Mouse (Mus musculus): ENCODE measurements at regions not wholly inside any gene's neighbourhood (a gene's known extent, or its start where the extent isn't known, plus 50 kb on each side); places are given as distances from the start of the nearest gene placed in this dataset.

DNA sequence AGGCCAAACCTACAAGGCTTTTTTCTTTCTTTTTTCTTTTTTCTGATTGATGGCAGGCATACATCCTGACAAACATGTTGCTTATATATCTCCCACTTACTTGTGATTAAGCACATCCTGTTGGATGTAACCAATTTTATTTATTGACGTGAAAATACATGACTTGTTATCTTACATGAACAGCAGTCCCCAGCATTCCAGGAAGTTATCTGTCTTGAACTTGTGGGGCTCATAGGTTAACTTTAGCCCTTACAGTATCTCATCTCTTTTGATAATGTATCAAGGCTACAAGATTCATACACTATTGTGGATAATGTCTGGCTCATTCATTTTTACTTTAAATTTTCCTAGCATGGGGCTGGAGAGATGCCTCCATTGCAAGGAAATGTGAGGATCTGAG lies 852.0 kb upstream of the Agtr1b start:
- no peak for ATAC-seq (ENCODE audit: insufficient number of reproducible peaks, insufficient read depth, low FRiP score, low TSS enrichment)
- H3K9me3 ChIP-seq: no peaks in the 10 kb centered on the region
- H3K27me3 ChIP-seq: no peaks in the 10 kb centered on the region
- 71% methylated on average over 1 of the region's 1 CpGs for WGBS
- H3K9ac ChIP-seq: no peak overlapping the region
- H3K27ac ChIP-seq: no peak overlapping the region
- H3K4me2 ChIP-seq (replicated peaks): no peak overlapping the region
- H3K36me3 ChIP-seq: no peaks in the 10 kb centered on the region
- no peaks in the 10 kb centered on the region for H3K4me1 ChIP-seq
- no peak overlapping the region for H3K4me3 ChIP-seq

GRCm38 (mm10) chr3:21241184-21241583 lies 835.3 kb upstream of the Tbl1xr1 start:
- Histone ChIP-seq H3K9me3 (no peaks in the 10 kb centered on the region), H3K4me2 (replicated peaks) (no peak overlapping the region), H3K27me3 (no peaks in the 10 kb centered on the region), H3K4me3 (no peak overlapping the region), H3K9ac (no peak overlapping the region), H3K4me1 (no peaks in the 10 kb centered on the region), H3K36me3 (no peaks in the 10 kb centered on the region), H3K27ac (no peak overlapping the region)
- WGBS: 88% methylated on average over 2 of the region's 2 CpGs
- no peak for ATAC-seq (ENCODE audit: insufficient number of reproducible peaks, insufficient read depth, low FRiP score, low TSS enrichment)

DNA sequence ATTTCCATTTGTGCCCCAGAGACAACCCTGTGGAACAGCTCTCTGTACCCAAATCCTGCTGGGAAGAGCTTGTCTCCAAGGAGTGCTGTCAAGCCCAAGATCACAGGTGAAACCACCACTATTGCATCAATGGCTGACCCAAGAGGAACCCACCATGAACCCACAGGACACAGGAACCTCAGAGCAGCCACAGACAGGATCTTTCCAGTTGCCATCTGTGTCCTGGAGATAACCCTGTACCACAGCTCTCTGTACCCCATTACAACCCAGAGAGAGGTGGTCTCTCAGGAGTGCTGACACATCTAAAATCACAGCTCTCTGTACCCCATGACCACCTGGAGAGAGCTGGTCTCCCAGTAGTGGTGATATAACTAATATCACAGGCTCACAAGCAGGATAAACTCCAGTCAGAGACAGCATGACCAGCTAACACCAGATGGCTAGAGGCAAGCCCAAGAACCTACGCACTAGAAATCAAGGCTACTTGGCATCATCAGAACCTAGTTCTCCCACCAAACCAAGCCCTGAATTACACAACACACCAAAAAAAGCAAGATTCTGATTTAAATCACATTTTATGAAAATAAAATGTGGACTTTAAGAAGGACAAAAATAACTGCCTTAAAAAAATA lies 820.2 kb upstream of the Tbl1xr1 start:
- WGBS: 97% methylated on average over 1 of the region's 1 CpGs
- no peak for ATAC-seq (ENCODE audit: insufficient number of reproducible peaks, insufficient read depth, low FRiP score, low TSS enrichment)
- Histone ChIP-seq H3K4me2 (replicated peaks) (no peak overlapping the region), H3K36me3 (no peaks in the 10 kb centered on the region), H3K27ac (no peak overlapping the region), H3K9ac (no peak overlapping the region), H3K4me3 (no peak overlapping the region), H3K9me3 (no peaks in the 10 kb centered on the region), H3K27me3 (no peaks in the 10 kb centered on the region), H3K4me1 (no peaks in the 10 kb centered on the region)

DNA sequence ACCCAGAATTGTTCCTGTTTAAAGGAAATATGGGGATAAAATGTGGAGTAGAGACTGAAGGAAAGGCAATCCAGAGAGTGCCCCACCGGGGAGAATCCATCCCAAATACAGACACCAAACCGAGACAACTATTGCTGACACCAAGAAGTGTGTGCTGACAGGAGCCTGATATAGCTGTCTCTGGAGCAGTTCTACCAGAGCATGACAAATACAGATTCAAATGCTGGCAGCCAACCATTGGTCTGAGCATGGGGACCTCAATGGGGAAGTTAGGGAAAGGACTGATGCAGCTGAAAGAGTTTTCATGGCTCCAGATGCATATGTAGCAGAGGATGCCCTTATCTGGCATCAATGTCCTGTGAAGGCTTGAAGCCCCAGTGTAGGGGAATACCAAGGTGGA lies 813.1 kb upstream of the Tbl1xr1 start:
- no peak overlapping the region for H3K9ac ChIP-seq
- H3K27ac ChIP-seq: no peak overlapping the region
- no peaks in the 10 kb centered on the region for H3K4me1 ChIP-seq
- H3K4me2 ChIP-seq (replicated peaks): no peak overlapping the region
- no peak for ATAC-seq (ENCODE audit: insufficient number of reproducible peaks, insufficient read depth, low FRiP score, low TSS enrichment)
- H3K4me3 ChIP-seq: no peak overlapping the region
- no peaks in the 10 kb centered on the region for H3K9me3 ChIP-seq
- no peaks in the 10 kb centered on the region for H3K27me3 ChIP-seq
- H3K36me3 ChIP-seq: no peaks in the 10 kb centered on the region
- 91% methylated on average over 2 of the region's 2 CpGs for WGBS

- no peak for ATAC-seq (ENCODE audit: insufficient number of reproducible peaks, insufficient read depth, low FRiP score, low TSS enrichment)
- Histone ChIP-seq H3K9ac (no peak overlapping the region), H3K4me2 (replicated peaks) (no peak overlapping the region), H3K9me3 (no peaks in the 10 kb centered on the region), H3K27ac (no peak overlapping the region), H3K4me1 (no peaks in the 10 kb centered on the region), H3K27me3 (no peaks in the 10 kb centered on the region), H3K36me3 (no peaks in the 10 kb centered on the region), H3K4me3 (no peak overlapping the region)
- 62% methylated on average over 2 of the region's 2 CpGs for WGBS
Measured at GRCm38 (mm10) chr3:21265491-21265890, 811.0 kb upstream of the Tbl1xr1 start.

GRCm38 (mm10) chr3:21268429-21269129 lies 807.9 kb upstream of the Tbl1xr1 start:
- WGBS: 69% methylated on average over 7 of the region's 7 CpGs
- ATAC-seq (ENCODE audit: insufficient number of reproducible peaks, insufficient read depth, low FRiP score, low TSS enrichment): no peak
- no peaks in the 10 kb centered on the region for H3K4me1 ChIP-seq

GRCm38 (mm10) chr3:21269130-21269440 lies 807.4 kb upstream of the Tbl1xr1 start:
- Histone ChIP-seq H3K4me1 (no peaks in the 10 kb centered on the region), H3K27me3 (no peaks in the 10 kb centered on the region), H3K27ac (no peak overlapping the region), H3K4me2 (replicated peaks) (no peak overlapping the region), H3K4me3 (no peak overlapping the region), H3K9me3 (no peaks in the 10 kb centered on the region), H3K36me3 (no peaks in the 10 kb centered on the region), H3K9ac (no peak overlapping the region)
- no peak for ATAC-seq (ENCODE audit: insufficient number of reproducible peaks, insufficient read depth, low FRiP score, low TSS enrichment)
- WGBS: 76% methylated on average over 2 of the region's 2 CpGs

More at GRCm38 (mm10) chr3:21268429-21269129, 807.9 kb upstream of the Tbl1xr1 start:
- Histone ChIP-seq H3K9me3 (no peaks in the 10 kb centered on the region), H3K27me3 (no peaks in the 10 kb centered on the region), H3K9ac (no peak overlapping the region), H3K4me2 (replicated peaks) (no peak overlapping the region), H3K4me3 (no peak overlapping the region), H3K27ac (no peak overlapping the region), H3K36me3 (no peaks in the 10 kb centered on the region)

GRCm38 (mm10) chr3:21270788-21271187 lies 805.7 kb upstream of the Tbl1xr1 start:
- no peaks in the 10 kb centered on the region for H3K36me3 ChIP-seq
- WGBS: 69% methylated on average over 3 of the region's 3 CpGs

GRCm38 (mm10) chr3:21272219-21272618 lies 804.2 kb upstream of the Tbl1xr1 start:
- Histone ChIP-seq H3K4me3 (no peak overlapping the region), H3K9ac (no peak overlapping the region), H3K9me3 (no peaks in the 10 kb centered on the region), H3K4me2 (replicated peaks) (no peak overlapping the region), H3K36me3 (no peaks in the 10 kb centered on the region), H3K4me1 (no peaks in the 10 kb centered on the region), H3K27ac (no peak overlapping the region), H3K27me3 (no peaks in the 10 kb centered on the region)
- 89% methylated on average over 4 of the region's 4 CpGs for WGBS
- ATAC-seq (ENCODE audit: insufficient number of reproducible peaks, insufficient read depth, low FRiP score, low TSS enrichment): no peak

More at GRCm38 (mm10) chr3:21270788-21271187, 805.7 kb upstream of the Tbl1xr1 start:
- no peaks in the 10 kb centered on the region for H3K9me3 ChIP-seq
- no peaks in the 10 kb centered on the region for H3K4me1 ChIP-seq
- no peak overlapping the region for H3K4me2 ChIP-seq (replicated peaks)
- no peaks in the 10 kb centered on the region for H3K27me3 ChIP-seq
- no peak overlapping the region for H3K9ac ChIP-seq
- ATAC-seq (ENCODE audit: insufficient number of reproducible peaks, insufficient read depth, low FRiP score, low TSS enrichment): no peak
- no peak overlapping the region for H3K4me3 ChIP-seq
- no peak overlapping the region for H3K27ac ChIP-seq

DNA sequence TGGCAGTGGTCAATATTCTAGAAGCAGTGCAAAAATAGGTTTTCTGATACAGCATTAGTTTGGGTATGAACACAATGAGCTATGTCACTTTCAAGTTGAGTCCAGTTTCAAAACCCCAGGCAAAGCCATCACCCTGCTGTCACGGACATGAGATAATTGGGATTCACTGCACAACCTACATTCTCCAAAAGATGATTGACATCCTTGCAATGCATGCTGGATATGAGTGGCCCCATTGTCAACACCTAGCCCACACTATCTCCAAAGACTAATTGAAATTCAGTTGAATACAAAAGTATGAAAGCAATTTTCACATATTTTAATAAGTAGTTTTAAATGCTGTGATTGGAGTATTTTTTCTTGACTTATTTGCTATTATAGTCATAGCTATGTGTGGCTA lies 783.7 kb upstream of the Tbl1xr1 start:
- WGBS: 74% methylated on average over 1 of the region's 1 CpGs
- no peaks in the 10 kb centered on the region for H3K27me3 ChIP-seq
- H3K9me3 ChIP-seq: no peaks in the 10 kb centered on the region
- no peaks in the 10 kb centered on the region for H3K36me3 ChIP-seq
- H3K4me3 ChIP-seq: no peak overlapping the region
- H3K9ac ChIP-seq: no peak overlapping the region
- no peak overlapping the region for H3K4me2 ChIP-seq (replicated peaks)
- ATAC-seq (ENCODE audit: insufficient number of reproducible peaks, insufficient read depth, low FRiP score, low TSS enrichment): no peak
- no peak overlapping the region for H3K27ac ChIP-seq
- no peaks in the 10 kb centered on the region for H3K4me1 ChIP-seq

DNA sequence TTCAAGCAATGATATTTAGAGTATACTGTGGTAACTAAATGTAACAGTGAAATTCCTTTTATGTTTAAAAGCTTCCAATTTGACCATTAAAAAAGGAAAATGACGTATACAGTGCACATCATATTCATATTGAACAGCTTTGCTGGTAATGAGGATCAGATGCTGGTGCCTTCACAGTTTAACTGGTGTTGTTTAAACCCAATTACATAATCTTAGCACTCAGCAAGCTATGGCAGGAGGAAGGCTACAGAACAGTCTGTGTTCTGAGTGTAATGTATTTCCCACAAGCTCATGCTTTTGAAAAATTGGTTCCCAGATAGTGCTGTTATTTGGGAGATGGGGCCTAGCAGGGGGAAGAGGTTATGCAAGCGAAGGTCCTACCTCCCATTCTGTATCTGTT lies 783.1 kb upstream of the Tbl1xr1 start:
- H3K4me3 ChIP-seq: no peak overlapping the region
- H3K27me3 ChIP-seq: no peaks in the 10 kb centered on the region
- no peaks in the 10 kb centered on the region for H3K9me3 ChIP-seq
- H3K36me3 ChIP-seq: no peaks in the 10 kb centered on the region
- H3K9ac ChIP-seq: no peak overlapping the region
- no peak overlapping the region for H3K4me2 ChIP-seq (replicated peaks)
- H3K27ac ChIP-seq: no peak overlapping the region
- H3K4me1 ChIP-seq: no peaks in the 10 kb centered on the region
- no peak for ATAC-seq (ENCODE audit: insufficient number of reproducible peaks, insufficient read depth, low FRiP score, low TSS enrichment)
- 53% methylated on average over 2 of the region's 2 CpGs for WGBS

- H3K4me2 ChIP-seq (replicated peaks): no peak overlapping the region
- ATAC-seq (ENCODE audit: insufficient number of reproducible peaks, insufficient read depth, low FRiP score, low TSS enrichment): no peak
- 90% methylated on average over 3 of the region's 3 CpGs for WGBS
- no peaks in the 10 kb centered on the region for H3K36me3 ChIP-seq
- H3K4me3 ChIP-seq: no peak overlapping the region
- H3K27ac ChIP-seq: no peak overlapping the region
- H3K9me3 ChIP-seq: no peaks in the 10 kb centered on the region
- H3K4me1 ChIP-seq: no peaks in the 10 kb centered on the region
- H3K9ac ChIP-seq: no peak overlapping the region
- no peaks in the 10 kb centered on the region for H3K27me3 ChIP-seq
Measured at GRCm38 (mm10) chr3:21294776-21295175, 781.7 kb upstream of the Tbl1xr1 start.
